Mouse (Mus musculus): ENCODE results near the gene Prtg. TPM values are rescaled to one million over a fixed set of nuclear protein-coding genes. Genes with fewer than 3 reads are reported as not detected.

Gene Prtg
- polyA plus RNA-seq, 1 experiment from 2014 or later: 3.8 TPM

DNA sequence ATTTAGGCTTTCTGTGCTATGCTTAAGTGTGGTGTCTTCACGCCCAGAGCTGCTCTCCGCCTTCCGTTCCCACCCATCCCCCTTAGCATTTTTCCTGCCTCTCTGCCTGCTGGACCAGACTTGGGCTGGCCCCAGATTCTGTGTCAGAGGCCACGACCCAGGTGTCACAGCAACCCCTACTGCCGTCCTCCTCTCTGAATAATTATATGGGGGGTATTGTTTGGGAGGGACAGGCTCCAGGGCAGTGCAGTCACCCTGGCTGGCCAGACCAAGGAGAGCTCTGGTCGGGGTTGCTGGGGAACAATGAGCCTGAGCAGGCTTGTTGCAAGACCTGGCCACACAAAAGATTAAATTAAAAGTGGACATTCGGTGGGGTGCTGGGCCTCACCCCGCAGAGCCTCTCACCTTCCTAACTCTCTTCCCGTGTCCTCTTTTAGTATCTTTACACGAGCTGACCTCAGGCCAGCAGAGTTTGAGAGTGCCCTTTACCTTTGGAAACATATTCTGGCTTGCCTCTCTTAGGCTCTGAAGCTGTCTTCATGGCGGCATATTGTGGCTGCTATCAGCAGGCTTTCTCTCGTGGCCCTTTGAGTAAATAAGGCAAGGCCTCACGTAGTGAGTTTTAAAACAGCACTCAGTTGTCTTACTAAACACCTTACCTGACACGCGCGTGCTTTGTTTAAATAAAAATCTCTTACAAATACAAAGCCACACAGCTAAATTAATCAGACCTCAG, 73.7 kb downstream of the Prtg start:
- peak overlapping the region; percentile 33; the same call in 1 of the 2 replicates for H3K9ac ChIP-seq (replicated peaks; ENCODE audit: low read length)
- H3K4me1 ChIP-seq (ENCODE audit: control insufficient read depth, insufficient read depth, low read length): peaks cover 11% of the 10 kb centered on the region
- no peak overlapping the region for H3K4me3 ChIP-seq (ENCODE audit: low read depth, low read length)

DNA sequence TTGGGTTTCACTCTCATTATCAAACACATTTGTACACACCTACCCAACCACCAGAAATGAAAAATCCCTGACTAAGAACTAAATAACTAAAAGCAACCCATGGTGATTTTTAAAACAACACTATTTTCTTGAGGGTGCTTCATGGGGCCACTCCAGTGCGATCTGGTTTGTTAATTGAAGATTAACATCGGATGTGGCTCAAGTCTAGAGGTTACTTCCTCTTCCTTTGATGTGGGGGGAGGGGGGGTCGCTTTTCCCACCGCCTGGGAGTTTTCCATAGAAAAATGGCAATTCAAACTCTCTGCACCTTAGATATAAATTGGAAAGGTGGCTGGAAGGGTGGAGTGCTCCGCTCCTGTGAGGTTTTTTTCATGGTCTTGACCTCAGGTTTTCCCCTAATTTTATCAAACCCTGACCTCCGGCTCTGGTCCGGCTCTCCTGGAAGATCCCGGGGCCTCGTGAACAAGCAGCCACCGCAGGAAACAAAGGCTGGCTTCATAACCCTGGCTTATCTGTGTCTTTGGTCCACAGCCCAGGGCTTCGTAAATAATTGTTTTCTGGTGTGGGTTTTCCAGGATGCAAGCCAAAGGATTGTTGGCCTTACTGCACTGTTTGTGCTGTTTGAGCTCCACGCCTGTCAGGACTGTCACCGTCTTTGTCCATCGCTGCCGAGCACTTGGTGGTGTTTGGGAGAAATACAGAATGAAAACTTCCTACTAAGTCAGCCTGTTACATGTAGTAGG, 74.5 kb downstream of the Prtg start:
- H3K9me3 ChIP-seq (replicated peaks; ENCODE audit: control insufficient read depth, low read length): no peaks in the 10 kb centered on the region
- no peak overlapping the region for H3K27ac ChIP-seq (replicated peaks; ENCODE audit: low read depth, low read length)
- DNase-seq (ENCODE audit: low spot score): no peak
- WGBS: 10% methylated on average over 15 of the region's 15 CpGs
- H3K36me3 ChIP-seq (replicated peaks; ENCODE audit: control insufficient read depth, insufficient read depth, low read depth, low read length): no peaks in the 10 kb centered on the region
- H3K4me1 ChIP-seq (ENCODE audit: control insufficient read depth, insufficient read depth, low read length): peaks cover 11% of the 10 kb centered on the region
- H3K9ac ChIP-seq (replicated peaks; ENCODE audit: low read length): 0 out of 2 replicates have a peak overlapping the region, but pooled peaks have one; percentile 15
- ATAC-seq (replicated peaks; ENCODE audit: insufficient number of reproducible peaks, low FRiP score, low TSS enrichment, low read depth): no peak
- H3K4me3 ChIP-seq (ENCODE audit: low read depth, low read length): no peak overlapping the region
- H3K27me3 ChIP-seq (ENCODE audit: control insufficient read depth, insufficient read depth, low read length): no peaks in the 10 kb centered on the region
- H3K4me2 ChIP-seq (ENCODE audit: low read depth, low read length): no peak overlapping the region

More for the DNA sequence above, 73.7 kb downstream of the Prtg start:
- Histone ChIP-seq H3K27me3 (ENCODE audit: control insufficient read depth, insufficient read depth, low read length) (no peaks in the 10 kb centered on the region), H3K9me3 (replicated peaks; ENCODE audit: control insufficient read depth, low read length) (no peaks in the 10 kb centered on the region), H3K36me3 (replicated peaks; ENCODE audit: control insufficient read depth, insufficient read depth, low read depth, low read length) (no peaks in the 10 kb centered on the region), H3K27ac (replicated peaks; ENCODE audit: low read depth, low read length) (peak overlapping the region; percentile 71), H3K4me2 (ENCODE audit: low read depth, low read length) (no peak overlapping the region)
- no peak for DNase-seq (ENCODE audit: low spot score)
- ATAC-seq (replicated peaks; ENCODE audit: insufficient number of reproducible peaks, low FRiP score, low TSS enrichment, low read depth): peak; percentile 69; the same call in 1 of the 2 replicates
- 16% methylated on average over 16 of the region's 16 CpGs for WGBS

DNA sequence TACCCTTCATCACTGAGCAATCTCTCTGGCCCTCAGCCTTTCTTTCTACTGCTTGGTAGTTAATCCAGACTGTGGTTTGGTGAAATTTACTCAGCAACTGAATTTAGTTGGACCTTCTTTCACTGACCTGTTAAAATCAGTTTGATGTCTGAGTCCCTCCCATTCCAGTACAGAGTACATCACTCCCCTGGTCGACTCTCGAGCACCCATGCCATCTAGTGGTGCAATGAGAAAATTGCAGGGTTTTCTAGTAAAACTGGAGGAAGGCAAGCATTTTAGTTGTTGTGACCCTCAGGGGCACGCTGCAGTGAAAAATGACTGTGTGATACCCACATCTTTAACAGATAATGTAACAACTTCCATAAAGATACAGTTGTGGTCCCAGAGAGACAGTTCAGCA, 77.3 kb downstream of the Prtg start:
- Histone ChIP-seq H3K9ac (replicated peaks; ENCODE audit: low read length) (no peak overlapping the region), H3K4me3 (ENCODE audit: low read depth, low read length) (no peak overlapping the region), H3K27me3 (ENCODE audit: control insufficient read depth, insufficient read depth, low read length) (no peaks in the 10 kb centered on the region), H3K36me3 (replicated peaks; ENCODE audit: control insufficient read depth, insufficient read depth, low read depth, low read length) (no peaks in the 10 kb centered on the region), H3K27ac (replicated peaks; ENCODE audit: low read depth, low read length) (no peak overlapping the region), H3K9me3 (replicated peaks; ENCODE audit: control insufficient read depth, low read length) (no peaks in the 10 kb centered on the region), H3K4me2 (ENCODE audit: low read depth, low read length) (no peak overlapping the region), H3K4me1 (ENCODE audit: control insufficient read depth, insufficient read depth, low read length) (peaks cover 11% of the 10 kb centered on the region)
- ATAC-seq (replicated peaks; ENCODE audit: insufficient number of reproducible peaks, low FRiP score, low TSS enrichment, low read depth) (0 out of 2 replicates have a peak, but pooled peaks have one; percentile 68), DNase-seq (ENCODE audit: low spot score) (peak; percentile 84)
- WGBS: 11% methylated on average over 3 of the region's 3 CpGs

DNA sequence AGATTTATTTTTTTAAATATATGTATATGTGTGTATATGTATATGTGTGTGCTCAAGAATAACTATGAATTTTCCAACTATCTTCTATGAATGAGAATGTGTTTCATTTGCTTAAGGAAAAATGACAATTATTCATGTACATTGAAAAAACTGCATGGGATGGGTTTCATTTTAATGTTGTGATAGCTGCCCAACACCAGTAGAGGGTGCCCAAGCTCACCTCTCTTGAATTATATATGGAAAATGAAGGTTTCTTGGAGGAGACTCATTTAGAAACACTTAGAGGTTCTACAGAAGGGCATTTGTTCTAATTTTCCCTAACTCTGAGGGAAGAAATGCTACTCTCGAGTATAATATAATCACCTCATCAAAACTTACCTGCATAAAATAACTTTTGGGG, 83.1 kb downstream of the Prtg start:
- WGBS: 68% methylated on average over 1 of the region's 1 CpGs
- Histone ChIP-seq H3K4me3 (ENCODE audit: low read depth, low read length) (no peak overlapping the region), H3K4me1 (ENCODE audit: control insufficient read depth, insufficient read depth, low read length) (no peaks in the 10 kb centered on the region), H3K27me3 (ENCODE audit: control insufficient read depth, insufficient read depth, low read length) (no peaks in the 10 kb centered on the region), H3K4me2 (ENCODE audit: low read depth, low read length) (no peak overlapping the region), H3K36me3 (replicated peaks; ENCODE audit: control insufficient read depth, insufficient read depth, low read depth, low read length) (peaks cover 3% of the 10 kb centered on the region; the same call in 1 of the 2 replicates), H3K9ac (replicated peaks; ENCODE audit: low read length) (no peak overlapping the region), H3K27ac (replicated peaks; ENCODE audit: low read depth, low read length) (no peak overlapping the region), H3K9me3 (replicated peaks; ENCODE audit: control insufficient read depth, low read length) (no peaks in the 10 kb centered on the region)
- peak; percentile 65 for DNase-seq (ENCODE audit: low spot score)
- no peak for ATAC-seq (replicated peaks; ENCODE audit: insufficient number of reproducible peaks, low FRiP score, low TSS enrichment, low read depth)

GRCm38 (mm10) chr9:72890499-72891085, 83.9 kb downstream of the Prtg start:
- Histone ChIP-seq H3K9me3 (replicated peaks; ENCODE audit: control insufficient read depth, low read length) (no peaks in the 10 kb centered on the region), H3K27ac (replicated peaks; ENCODE audit: low read depth, low read length) (no peak overlapping the region), H3K4me1 (ENCODE audit: control insufficient read depth, insufficient read depth, low read length) (no peaks in the 10 kb centered on the region), H3K4me2 (ENCODE audit: low read depth, low read length) (no peak overlapping the region), H3K9ac (replicated peaks; ENCODE audit: low read length) (peak overlapping the region; percentile 22; the same call in 1 of the 2 replicates), H3K4me3 (ENCODE audit: low read depth, low read length) (no peak overlapping the region), H3K36me3 (replicated peaks; ENCODE audit: control insufficient read depth, insufficient read depth, low read depth, low read length) (peaks cover 3% of the 10 kb centered on the region; the same call in 1 of the 2 replicates), H3K27me3 (ENCODE audit: control insufficient read depth, insufficient read depth, low read length) (no peaks in the 10 kb centered on the region)
- ATAC-seq (replicated peaks; ENCODE audit: insufficient number of reproducible peaks, low FRiP score, low TSS enrichment, low read depth) (peak; percentile 54; the same call in 1 of the 2 replicates), DNase-seq (ENCODE audit: low spot score) (peak; percentile 67)
- 40% methylated on average over 10 of the region's 10 CpGs for WGBS

- H3K4me3 ChIP-seq (ENCODE audit: low read depth, low read length): no peak overlapping the region
- WGBS: 96% methylated on average over 5 of the region's 5 CpGs
- no peak for ATAC-seq (replicated peaks; ENCODE audit: insufficient number of reproducible peaks, low FRiP score, low TSS enrichment, low read depth)
- no peak overlapping the region for H3K4me2 ChIP-seq (ENCODE audit: low read depth, low read length)
- H3K27ac ChIP-seq (replicated peaks; ENCODE audit: low read depth, low read length): no peak overlapping the region
- no peaks in the 10 kb centered on the region for H3K4me1 ChIP-seq (ENCODE audit: control insufficient read depth, insufficient read depth, low read length)
- DNase-seq (ENCODE audit: low spot score): no peak
- H3K9me3 ChIP-seq (replicated peaks; ENCODE audit: control insufficient read depth, low read length): no peaks in the 10 kb centered on the region
- H3K9ac ChIP-seq (replicated peaks; ENCODE audit: low read length): no peak overlapping the region
- H3K36me3 ChIP-seq (replicated peaks; ENCODE audit: control insufficient read depth, insufficient read depth, low read depth, low read length): peaks cover 3% of the 10 kb centered on the region; the same call in 1 of the 2 replicates
- no peaks in the 10 kb centered on the region for H3K27me3 ChIP-seq (ENCODE audit: control insufficient read depth, insufficient read depth, low read length)
These were observed 86.1 kb downstream of the Prtg start for GRCm38 (mm10) chr9:72892761-72893160.

DNA sequence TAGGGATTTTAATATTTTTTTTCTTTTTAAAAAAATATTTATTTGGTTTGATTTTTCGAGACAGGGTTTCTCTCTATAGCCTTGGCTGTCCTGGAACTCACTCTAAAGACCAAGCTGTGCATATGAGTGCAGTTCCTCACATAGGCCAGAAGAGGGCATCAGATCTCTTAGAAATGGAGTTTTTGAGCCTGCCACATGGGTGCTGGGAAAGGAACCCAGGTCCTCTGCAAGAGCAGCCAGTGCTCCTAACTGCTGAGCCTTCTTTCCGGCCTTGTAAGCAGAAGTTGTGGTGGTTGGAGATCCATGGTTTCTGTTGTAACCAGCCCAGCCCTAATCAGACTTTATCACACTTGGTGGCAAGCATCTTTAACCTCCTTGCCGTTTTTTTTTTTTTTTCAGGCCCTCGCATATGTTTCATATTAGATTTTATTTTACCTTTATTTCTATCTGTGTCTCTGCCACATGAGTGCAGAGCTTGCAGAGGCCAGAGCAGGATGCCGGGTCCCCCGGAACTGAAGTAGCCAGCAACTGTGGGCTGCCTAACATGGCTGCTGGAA, 88.2 kb downstream of the Prtg start:
- Histone ChIP-seq H3K36me3 (replicated peaks; ENCODE audit: control insufficient read depth, insufficient read depth, low read depth, low read length) (peaks cover 3% of the 10 kb centered on the region; the same call in 1 of the 2 replicates), H3K27ac (replicated peaks; ENCODE audit: low read depth, low read length) (no peak overlapping the region), H3K9me3 (replicated peaks; ENCODE audit: control insufficient read depth, low read length) (no peaks in the 10 kb centered on the region), H3K9ac (replicated peaks; ENCODE audit: low read length) (no peak overlapping the region), H3K4me3 (ENCODE audit: low read depth, low read length) (no peak overlapping the region), H3K4me2 (ENCODE audit: low read depth, low read length) (no peak overlapping the region), H3K4me1 (ENCODE audit: control insufficient read depth, insufficient read depth, low read length) (no peaks in the 10 kb centered on the region), H3K27me3 (ENCODE audit: control insufficient read depth, insufficient read depth, low read length) (no peaks in the 10 kb centered on the region)
- ATAC-seq (replicated peaks; ENCODE audit: insufficient number of reproducible peaks, low FRiP score, low TSS enrichment, low read depth) (no peak), DNase-seq (ENCODE audit: low spot score) (no peak)
- WGBS: 91% methylated on average over 6 of the region's 6 CpGs
